Mouse (Mus musculus): ENCODE data around the gene Mad1l1. TPM values are rescaled to one million over a fixed set of nuclear protein-coding genes. Genes with fewer than 3 reads are reported as not detected.

Mad1l1 gene
- 20.0 and 20.5 TPM in 2 replicates for polyA plus RNA-seq (2012; rRNA removed)

DNA sequence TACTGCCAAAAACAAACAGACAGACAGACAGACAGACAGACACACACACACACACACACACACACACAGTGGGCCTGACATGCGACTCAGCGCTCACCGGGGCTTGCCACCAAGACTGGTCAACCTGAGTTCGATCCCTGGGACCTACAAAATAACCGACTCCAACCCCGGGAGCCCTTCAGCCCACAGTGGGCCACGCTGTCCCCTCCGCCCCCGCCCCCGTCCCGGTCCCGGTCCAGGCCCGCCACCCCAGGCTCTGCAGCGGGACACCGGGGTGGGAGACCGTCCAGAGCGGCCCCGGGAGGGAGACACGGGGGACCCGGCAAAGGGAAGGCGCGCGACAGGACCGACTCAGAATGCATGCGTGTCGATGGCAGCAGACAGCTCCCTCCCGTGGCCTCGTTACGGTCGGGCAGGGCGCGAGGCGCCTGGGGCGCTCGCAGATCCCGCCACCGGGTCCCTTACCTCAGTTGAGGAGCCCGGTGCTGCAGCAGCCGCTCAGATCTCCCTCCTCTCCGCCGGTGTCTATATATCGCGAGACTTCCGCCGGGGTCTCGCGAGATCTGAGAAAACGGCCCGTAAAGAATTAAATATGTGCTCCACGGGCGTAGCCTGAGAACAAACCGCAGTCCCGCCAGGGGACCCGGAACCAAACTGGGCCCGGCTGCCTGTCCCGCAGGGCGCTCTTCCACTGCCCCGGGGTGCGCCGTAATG, at the start of gene Mad1l1, which contains the start of gene Nudt1:
TSS of gene Mad1l1 (minus strand) at position 511 of the 714 bp plus-strand sequence.
TSS of gene Nudt1 (plus strand) at position 615 of the 714 bp plus-strand sequence.

DNA sequence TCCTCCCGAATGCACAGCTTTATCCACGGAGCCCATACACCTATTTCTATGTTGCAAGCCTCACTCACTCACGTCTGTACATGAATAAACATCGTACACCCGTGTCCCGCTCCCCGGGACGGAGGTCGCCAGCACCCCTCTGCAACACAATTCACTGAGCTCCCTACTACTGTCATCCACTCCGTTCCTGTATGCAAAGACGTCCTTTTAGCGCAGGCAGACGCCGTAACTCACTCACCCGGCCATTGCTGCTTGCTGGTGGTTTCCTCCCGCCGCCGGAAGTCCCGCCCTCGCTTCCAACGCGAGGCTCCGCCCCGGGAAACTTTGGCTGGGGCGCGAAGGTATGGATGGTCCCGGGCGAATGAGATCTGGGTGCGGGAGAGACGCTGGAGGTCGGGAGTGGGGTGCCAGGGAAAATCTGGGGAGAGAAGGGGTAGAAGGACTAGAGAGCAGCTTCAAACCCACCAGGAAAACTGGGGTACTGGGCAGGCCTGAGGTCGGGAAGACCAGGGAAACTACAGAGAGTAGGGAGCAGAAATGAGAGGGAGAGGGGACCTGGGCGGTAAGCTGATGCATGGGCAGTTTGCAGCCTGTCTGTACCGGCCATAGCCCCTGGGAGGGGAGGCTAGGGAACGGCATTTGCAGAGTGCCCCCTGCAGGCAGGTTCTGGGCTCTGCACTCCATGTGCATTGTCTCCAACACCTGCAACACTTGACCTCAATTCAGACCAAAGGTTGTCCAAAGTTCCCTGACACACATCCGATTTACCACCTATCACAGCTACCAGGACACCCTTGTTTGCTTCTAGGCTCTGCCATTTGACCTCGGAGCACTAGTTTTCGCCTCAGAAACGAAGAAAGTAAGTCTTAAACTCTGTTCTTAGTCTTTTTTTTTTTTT, 10.5 kb upstream of the Mad1l1 start, which contains the start of gene Mrm2:
TSS of gene Mrm2 (minus strand) at position 284 of the 898 bp plus-strand sequence.

Other genes with a start within 250 kb of the Mad1l1 start
- 15.3 and 17.8 TPM in 2 replicates for gene Nudt1, start 104 bp upstream of the Mad1l1 start, polyA plus RNA-seq (2012; rRNA removed)
- gene Mrm2, start 10.3 kb upstream of the Mad1l1 start, polyA plus RNA-seq (2012; rRNA removed) = 14.6 and 14.9 TPM in 2 replicates
- gene Snx8, start 67.7 kb upstream of the Mad1l1 start, polyA plus RNA-seq (2012; rRNA removed) = 23.4 and 24.9 TPM in 2 replicates
- 86.3 TPM in 2 replicates for gene Eif3b, start 97.8 kb upstream of the Mad1l1 start, polyA plus RNA-seq (2012; rRNA removed)
- gene Gm4869, start 124.1 kb upstream of the Mad1l1 start, polyA plus RNA-seq (2012; rRNA removed) = 0.06 TPM in 1 of 2 replicates, not detected in the other
- gene Chst12, start 184.0 kb upstream of the Mad1l1 start, polyA plus RNA-seq (2012; rRNA removed) = 12.0 and 13.3 TPM in 2 replicates
- 0.31 and 0.35 TPM in 2 replicates for gene Grifin, start 243.5 kb upstream of the Mad1l1 start, polyA plus RNA-seq (2012; rRNA removed)

All from central nervous system, embryonic 18 days (tissue).